Mouse (Mus musculus): ENCODE data around the gene Jag1.

- TF ChIP-seq GATA1 (IDR thresholded peaks at IDR 0.05; ENCODE audit: low read depth, low read length) (no peak), KAT2A (conservative IDR thresholded peaks at IDR 0.05; ENCODE audit: low read depth, low read length) (no peak), CTCF (IDR thresholded peaks at IDR 0.05 in 2 of 3, conservative IDR thresholded peaks at IDR 0.05 in 1 of 3; ENCODE audit: control insufficient read depth in 1 of 3, insufficient read depth in 1 of 3, low read depth in 2 of 3, low read length in 3 of 3, poor library complexity in 1 of 3, severe bottlenecking in 1 of 3) (no peak), EP300 (IDR thresholded peaks at IDR 0.05; ENCODE audit: low read depth in 1 of 2, low read length in 2 of 2) (no peak), ZKSCAN1 (IDR thresholded peaks at IDR 0.05; ENCODE audit: low read depth, low read length) (no peak), POLR2AphosphoS5 (IDR thresholded peaks at IDR 0.05; ENCODE audit: borderline replicate concordance, low read depth, low read length) (no peak), ZC3H11A (IDR thresholded peaks at IDR 0.05; ENCODE audit: low read depth, low read length) (no peak), TCF12 (IDR thresholded peaks at IDR 0.05; ENCODE audit: low read depth, low read length) (no peak)
These were observed 9.2 kb downstream of the Jag1 start for GRCm38 (mm10) chr2:137107203-137107602.
